Mouse (Mus musculus): Measurements from ENCODE around the gene Zfp811.
"Not testable (repeated sequence)": the region's sequence is repeated elsewhere in the genome, so short reads cannot be mapped to it uniquely, and the experiment has no call there.

Zfp811 gene

GRCm38 (mm10) chr17:32809544-32810374 lies at the start of gene Zfp811:
Gene Zfp811 (minus strand): TSS chr17:32809931.
- no peak for DNase-seq

- not testable (repeated sequence) for DNase-seq
Measured at GRCm38 (mm10) chr17:32856713-32857112, 47.0 kb upstream of the Zfp811 start.

GRCm38 (mm10) chr17:32851581-32851980 lies 41.9 kb upstream of the Zfp811 start:
- DNase-seq: no peak

- DNase-seq: no peak
Measured at GRCm38 (mm10) chr17:32841388-32841787, 31.7 kb upstream of the Zfp811 start.

- DNase-seq: no peak
Measured at GRCm38 (mm10) chr17:32839083-32839802, 29.5 kb upstream of the Zfp811 start.

GRCm38 (mm10) chr17:32830418-32830782 lies 20.7 kb upstream of the Zfp811 start:
- DNase-seq: no peak

GRCm38 (mm10) chr17:32829540-32830417 lies 20.0 kb upstream of the Zfp811 start, which contains the start of gene Zfp799:
Gene Zfp799 (minus strand): TSS chr17:32830261.
- DNase-seq: peak; percentile 74 to 76

- no peak for DNase-seq
Measured at GRCm38 (mm10) chr17:32816074-32816784, 6.5 kb upstream of the Zfp811 start.

GRCm38 (mm10) chr17:32814136-32814535 lies 4.4 kb upstream of the Zfp811 start:
- DNase-seq: peak; percentile 52 to 61

- no peak for DNase-seq
Measured at GRCm38 (mm10) chr17:32810648-32811047, 917 bp upstream of the Zfp811 start.

GRCm38 (mm10) chr17:32808921-32809320 lies 810 bp downstream of the Zfp811 start:
- DNase-seq: no peak

GRCm38 (mm10) chr17:32789244-32789643 lies 20.5 kb downstream of the Zfp811 start:
- no peak for DNase-seq

GRCm38 (mm10) chr17:32788576-32788975 lies 21.2 kb downstream of the Zfp811 start:
- no peak for DNase-seq

- DNase-seq: peak; percentile 93 to 94
Measured at GRCm38 (mm10) chr17:32788094-32788559, 21.6 kb downstream of the Zfp811 start, which contains the start of gene Zfp871. Gene Zfp871 (minus strand): TSS chr17:32788287.

- DNase-seq: peak; percentile 55 to 65
Measured at GRCm38 (mm10) chr17:32787436-32788093, 22.2 kb downstream of the Zfp811 start.

GRCm38 (mm10) chr17:32786944-32787343 lies 22.8 kb downstream of the Zfp811 start:
- no peak for DNase-seq

- DNase-seq: no peak
Measured at GRCm38 (mm10) chr17:32785656-32786055, 24.1 kb downstream of the Zfp811 start.

- no peak for DNase-seq
Measured at GRCm38 (mm10) chr17:32777564-32777963, 32.2 kb downstream of the Zfp811 start.

GRCm38 (mm10) chr17:32771213-32771612 lies 38.5 kb downstream of the Zfp811 start:
- peak in 1 of 2 experiments; percentile 18 for DNase-seq

GRCm38 (mm10) chr17:32766422-32766821 lies 43.3 kb downstream of the Zfp811 start:
- DNase-seq: no peak

- no peak for DNase-seq
Measured at GRCm38 (mm10) chr17:32757331-32757730, 52.4 kb downstream of the Zfp811 start.

Data from kidney, adult 8-10 months (tissue).